Mouse (Mus musculus): ENCODE measurements around the gene Hoxb6.

The Hoxb6 gene

GRCm38 (mm10) chr11:96268031-96268745 lies 24.1 kb upstream of the Hoxb6 start:
- CTCF ChIA-PET: interaction anchor here (0.6 to 0.7 kb wide), 2 partner anchors 11 to 976 kb away, joined by 3 to 4 read pairs; no protein-coding TSS in a partner anchor

GRCm38 (mm10) chr11:96269869-96270268 lies 22.4 kb upstream of the Hoxb6 start:
- CTCF ChIA-PET: no interaction called here

- CTCF ChIA-PET: interaction anchor here (0.7 kb wide), 1 partner anchor 71 kb away, joined by 7 read pairs; no protein-coding TSS in a partner anchor
Measured at GRCm38 (mm10) chr11:96270996-96271540, 21.2 kb upstream of the Hoxb6 start, which contains the start of gene Hoxb9. TSS of gene Hoxb9 (plus strand) at chr11:96271457.

GRCm38 (mm10) chr11:96271541-96272011 lies 20.7 kb upstream of the Hoxb6 start:
- CTCF ChIA-PET: interaction anchor here (0.7 kb wide), 1 partner anchor 72 kb away, joined by 7 read pairs; no protein-coding TSS in a partner anchor

GRCm38 (mm10) chr11:96272024-96272921 lies 20.0 kb upstream of the Hoxb6 start:
- CTCF ChIA-PET: interaction anchor here (0.7 kb wide), 1 partner anchor 73 kb away, joined by 7 read pairs; no protein-coding TSS in a partner anchor

GRCm38 (mm10) chr11:96274428-96274827 lies 17.8 kb upstream of the Hoxb6 start:
- CTCF ChIA-PET: interaction anchor here (1.0 kb wide), 1 partner anchor 21 kb away, joined by 4 read pairs; no protein-coding TSS in a partner anchor

- CTCF ChIA-PET: no interaction called here
Measured at GRCm38 (mm10) chr11:96275896-96276295, 16.4 kb upstream of the Hoxb6 start.

- CTCF ChIA-PET: interaction anchor here (0.6 to 1.1 kb wide), 3 partner anchors 102 to 590 kb away, joined by 4 to 8 read pairs (median 5); no protein-coding TSS in a partner anchor
Measured at GRCm38 (mm10) chr11:96277151-96278044, 14.9 kb upstream of the Hoxb6 start.

GRCm38 (mm10) chr11:96278324-96278723 lies 14.0 kb upstream of the Hoxb6 start:
- CTCF ChIA-PET: interaction anchor here (0.7 to 1.3 kb wide), 4 partner anchors 16 to 590 kb away, joined by 4 to 6 read pairs (median 5); no protein-coding TSS in a partner anchor

- CTCF ChIA-PET: interaction anchor here (1.1 to 1.3 kb wide), 3 partner anchors 15 to 159 kb away, joined by 5 to 6 read pairs (median 5); no protein-coding TSS in a partner anchor
Measured at GRCm38 (mm10) chr11:96278773-96279172, 13.5 kb upstream of the Hoxb6 start.

- CTCF ChIA-PET: interaction anchor here (0.6 to 1.3 kb wide), 4 partner anchors 15 to 479 kb away, joined by 3 to 6 read pairs (median 4); no protein-coding TSS in a partner anchor
Measured at GRCm38 (mm10) chr11:96279421-96280233, 12.6 kb upstream of the Hoxb6 start.

- CTCF ChIA-PET: interaction anchor here (0.6 to 0.7 kb wide), 4 partner anchors 14 to 477 kb away, joined by 3 to 5 read pairs (median 4); no protein-coding TSS in a partner anchor
Measured at GRCm38 (mm10) chr11:96280399-96281378, 11.6 kb upstream of the Hoxb6 start.

GRCm38 (mm10) chr11:96281396-96281795 lies 10.9 kb upstream of the Hoxb6 start:
- CTCF ChIA-PET: interaction anchor here (0.7 to 1.0 kb wide), 2 partner anchors 10 to 19 kb away, joined by 4 to 6 read pairs; no protein-coding TSS in a partner anchor

- CTCF ChIA-PET: interaction anchor here (0.6 to 1.0 kb wide), 2 partner anchors 10 to 475 kb away, joined by 3 to 6 read pairs; no protein-coding TSS in a partner anchor
Measured at GRCm38 (mm10) chr11:96281855-96282570, 10.3 kb upstream of the Hoxb6 start, which contains the start of gene Hoxb8. TSS of gene Hoxb8 (plus strand) at chr11:96281905.

GRCm38 (mm10) chr11:96282795-96283430 lies 9.4 kb upstream of the Hoxb6 start:
- CTCF ChIA-PET: no interaction called here

- CTCF ChIA-PET: no interaction called here
Measured at GRCm38 (mm10) chr11:96284041-96284749, 8.1 kb upstream of the Hoxb6 start.

All from spleen, embryonic (tissue).